12 mouse cellular contexts compared by ENCODE assay signal in the genomic region with DNA sequence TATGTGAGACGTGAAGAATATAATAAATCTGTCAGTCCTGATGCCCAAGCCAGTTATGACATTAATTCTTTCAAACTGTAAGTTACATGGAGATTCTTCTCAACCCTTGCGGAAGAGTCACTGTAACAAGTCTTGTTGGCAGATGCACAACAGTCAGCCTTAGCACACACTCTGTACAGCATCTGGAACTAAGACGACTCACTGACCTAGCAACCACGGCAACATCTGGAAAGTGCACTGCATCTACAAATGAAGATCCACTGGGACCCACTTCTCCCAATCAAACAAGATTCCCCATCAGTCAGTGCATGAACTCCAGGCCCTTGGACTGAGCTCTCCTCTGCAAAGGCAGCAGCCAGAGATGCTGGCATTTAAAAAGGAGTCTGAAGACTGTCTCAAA.
"Had no signal": no experiment of that assay in that cellular context is flagged by ENCODE, and none has a peak within 500 bp of the region (broad histone marks: within the 10 kb centered on the region; RNA-seq: fewer than 3 reads in every experiment).

No protein-coding gene starts in this region.

- H3K27me3 ChIP-seq: limb, embryonic 12.5 days; liver, embryonic 13.5 days; lung, embryonic 15.5 days; midbrain, embryonic 13.5 days; neural tube, embryonic 15.5 days had no signal

- H3K9me3 ChIP-seq: limb, embryonic 12.5 days; liver, embryonic 13.5 days; lung, embryonic 15.5 days; midbrain, embryonic 13.5 days; neural tube, embryonic 15.5 days had no signal

- H3K4me1 ChIP-seq: limb, embryonic 12.5 days; liver, embryonic 13.5 days; lung, embryonic 15.5 days; midbrain, embryonic 13.5 days; neural tube, embryonic 15.5 days had no signal

- H3K4me2 ChIP-seq: limb, embryonic 12.5 days; liver, embryonic 13.5 days; lung, embryonic 15.5 days; midbrain, embryonic 13.5 days; neural tube, embryonic 15.5 days had no signal

- H3K27ac ChIP-seq: left cerebral cortex, adult 2 months; limb, embryonic 12.5 days; liver, embryonic 13.5 days; lung, embryonic 15.5 days; midbrain, embryonic 13.5 days; neural tube, embryonic 15.5 days had no signal

- H3K9ac ChIP-seq: limb, embryonic 12.5 days; liver, embryonic 13.5 days; liver, postnatal 0 days; lung, embryonic 15.5 days; midbrain, embryonic 13.5 days; neural tube, embryonic 15.5 days had no signal

- H3K36me3 ChIP-seq: limb, embryonic 12.5 days; liver, embryonic 13.5 days; lung, embryonic 15.5 days; midbrain, embryonic 13.5 days; neural tube, embryonic 15.5 days had no signal

- DNase-seq: kidney, adult 18-20 months; kidney, postnatal 10 days; liver, embryonic 13.5 days; liver, postnatal 0 days; spleen, adult 18-20 months; thymus, adult 2 months; thymus, postnatal 25 days had no signal

- H3K4me3 ChIP-seq: left cerebral cortex, adult 2 months; limb, embryonic 12.5 days; liver, embryonic 13.5 days; lung, embryonic 15.5 days; midbrain, embryonic 13.5 days; neural tube, embryonic 15.5 days had no signal

- ATAC-seq: liver, postnatal 0 days; midbrain, embryonic 13.5 days had no signal
